Mouse (Mus musculus): ENCODE results near the gene Syne3. TPM values are rescaled to one million over a fixed set of nuclear protein-coding genes. Genes with fewer than 3 reads are reported as not detected.

Syne3 gene
- polyA plus RNA-seq, 1 experiment from 2014 or later, result 0.08 TPM

DNA sequence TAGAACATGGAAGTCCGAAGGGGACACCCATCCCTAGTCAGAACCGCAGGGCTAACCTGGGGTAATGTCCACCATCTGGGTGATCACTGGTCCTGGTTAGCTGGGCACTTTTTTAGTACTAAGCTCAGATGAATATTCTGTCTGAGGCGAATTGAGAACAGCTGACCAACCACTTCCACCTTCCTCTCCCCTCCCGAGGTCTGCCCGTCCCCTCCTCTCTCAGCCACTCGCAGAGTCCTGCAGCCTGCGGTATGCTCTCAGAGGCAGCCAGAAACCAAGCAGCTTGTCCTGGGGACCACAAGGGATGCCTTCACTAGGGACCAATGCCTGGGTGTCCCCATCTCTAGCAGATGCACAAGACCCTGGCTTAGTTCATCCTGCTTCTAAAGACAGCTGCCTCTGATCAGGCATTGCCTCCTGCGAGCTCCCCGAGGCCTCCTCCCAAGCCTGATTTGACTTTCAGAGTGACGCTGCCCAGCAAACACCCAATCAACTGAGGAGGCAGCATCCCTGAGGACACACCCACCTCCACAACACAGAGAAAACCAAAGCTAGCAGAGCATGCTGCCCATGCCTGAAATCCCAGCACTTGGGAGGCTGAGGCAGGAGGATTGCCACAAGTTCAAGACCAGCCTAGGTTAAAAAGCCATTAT is 11.8 kb downstream of the Syne3 start:
- H3K27me3 ChIP-seq (replicated peaks; ENCODE audit: control insufficient read depth, insufficient read depth, low read length), result no peaks in the 10 kb centered on the region
- H3K4me2 ChIP-seq (ENCODE audit: low read length), result no peak overlapping the region
- H3K9me3 ChIP-seq (replicated peaks; ENCODE audit: control insufficient read depth, low read length), result no peaks in the 10 kb centered on the region
- 91% methylated on average over 10 of the region's 10 CpGs for WGBS
- DNase-seq (ENCODE audit: low spot score) (no peak), ATAC-seq (no peak)
- H3K9ac ChIP-seq (ENCODE audit: low read length), result no peak overlapping the region
- no peaks in the 10 kb centered on the region for H3K36me3 ChIP-seq (ENCODE audit: control insufficient read depth, insufficient read depth, low read length)
- no peaks in the 10 kb centered on the region for H3K4me1 ChIP-seq (ENCODE audit: control insufficient read depth, insufficient read depth, low read length)
- H3K27ac ChIP-seq (ENCODE audit: low read depth, low read length), result no peak overlapping the region
- no peak overlapping the region for H3K4me3 ChIP-seq (ENCODE audit: low read depth, low read length)

DNA sequence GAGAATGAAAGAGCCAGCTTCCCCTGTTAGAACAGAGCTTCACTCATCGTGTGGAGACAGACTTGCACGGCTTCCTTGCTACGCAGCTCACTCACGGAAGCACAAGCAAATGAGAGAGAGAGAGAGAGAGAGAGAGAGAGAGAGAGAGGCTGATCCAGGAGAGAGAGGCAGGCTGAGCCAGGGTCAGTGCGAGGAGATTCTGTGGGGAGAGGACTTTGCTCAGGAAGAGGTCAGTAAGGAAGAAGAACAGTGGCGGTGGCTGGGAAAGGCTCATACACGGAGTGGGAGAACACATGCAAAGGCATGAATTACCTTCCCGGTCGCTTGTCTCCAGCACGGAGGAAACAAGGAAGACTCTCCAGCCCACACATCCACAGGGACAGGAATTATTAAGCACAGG is 12.4 kb downstream of the Syne3 start:
- WGBS, result 92% methylated on average over 10 of the region's 10 CpGs
- no peaks in the 10 kb centered on the region for H3K4me1 ChIP-seq (ENCODE audit: control insufficient read depth, insufficient read depth, low read length)
- H3K9me3 ChIP-seq (replicated peaks; ENCODE audit: control insufficient read depth, low read length), result no peaks in the 10 kb centered on the region

DNA sequence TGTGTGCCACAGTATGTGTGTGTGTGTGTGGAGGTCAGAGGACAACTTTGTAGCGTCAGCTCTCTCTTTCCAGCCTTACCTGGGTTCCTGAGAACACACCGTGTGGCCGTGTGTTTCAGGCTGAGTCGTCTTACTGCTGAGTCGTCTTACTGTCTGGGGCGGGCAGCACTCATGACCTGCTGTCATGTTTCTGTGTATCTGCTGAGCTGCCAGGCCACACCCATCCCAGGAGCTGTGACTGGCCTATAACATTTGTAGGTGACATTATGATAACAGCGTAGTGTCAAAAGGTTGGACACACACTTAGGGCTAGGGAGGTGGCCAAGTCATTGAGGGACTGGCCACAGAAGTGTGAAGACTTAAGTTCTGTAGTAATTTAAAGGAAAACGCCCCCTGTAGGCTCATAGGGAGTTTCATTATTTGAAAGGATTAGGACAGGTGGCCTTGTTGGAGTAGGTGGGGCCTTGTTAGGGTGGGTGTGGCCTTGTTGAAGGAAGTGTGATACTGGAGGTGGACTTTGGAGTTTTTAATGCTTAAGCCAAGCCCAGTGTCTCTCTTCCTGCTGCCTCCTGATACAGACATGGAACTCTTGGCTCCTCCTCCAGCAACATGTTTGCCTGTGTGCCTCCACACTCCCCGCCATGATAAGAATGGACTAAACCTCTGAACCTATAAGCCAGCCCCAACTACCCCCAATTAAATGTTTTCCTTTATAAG is 13.4 kb downstream of the Syne3 start:
- no peaks in the 10 kb centered on the region for H3K4me1 ChIP-seq (ENCODE audit: control insufficient read depth, insufficient read depth, low read length)
- no peak for DNase-seq (ENCODE audit: low spot score)
- no peaks in the 10 kb centered on the region for H3K9me3 ChIP-seq (replicated peaks; ENCODE audit: control insufficient read depth, low read length)
- H3K4me3 ChIP-seq (ENCODE audit: low read depth, low read length), result no peak overlapping the region
- no peaks in the 10 kb centered on the region for H3K36me3 ChIP-seq (ENCODE audit: control insufficient read depth, insufficient read depth, low read length)
- H3K27ac ChIP-seq (ENCODE audit: low read depth, low read length), result no peak overlapping the region
- no peak for ATAC-seq
- 85% methylated on average over 9 of the region's 9 CpGs for WGBS
- no peaks in the 10 kb centered on the region for H3K27me3 ChIP-seq (replicated peaks; ENCODE audit: control insufficient read depth, insufficient read depth, low read length)
- no peak overlapping the region for H3K4me2 ChIP-seq (ENCODE audit: low read length)
- H3K9ac ChIP-seq (ENCODE audit: low read length), result no peak overlapping the region

More for the DNA sequence above, 12.4 kb downstream of the Syne3 start:
- H3K4me2 ChIP-seq (ENCODE audit: low read length), result no peak overlapping the region
- H3K36me3 ChIP-seq (ENCODE audit: control insufficient read depth, insufficient read depth, low read length), result no peaks in the 10 kb centered on the region
- no peak for ATAC-seq
- H3K27ac ChIP-seq (ENCODE audit: low read depth, low read length), result no peak overlapping the region
- no peak overlapping the region for H3K9ac ChIP-seq (ENCODE audit: low read length)
- no peaks in the 10 kb centered on the region for H3K27me3 ChIP-seq (replicated peaks; ENCODE audit: control insufficient read depth, insufficient read depth, low read length)
- DNase-seq (ENCODE audit: low spot score), result no peak
- no peak overlapping the region for H3K4me3 ChIP-seq (ENCODE audit: low read depth, low read length)

DNA sequence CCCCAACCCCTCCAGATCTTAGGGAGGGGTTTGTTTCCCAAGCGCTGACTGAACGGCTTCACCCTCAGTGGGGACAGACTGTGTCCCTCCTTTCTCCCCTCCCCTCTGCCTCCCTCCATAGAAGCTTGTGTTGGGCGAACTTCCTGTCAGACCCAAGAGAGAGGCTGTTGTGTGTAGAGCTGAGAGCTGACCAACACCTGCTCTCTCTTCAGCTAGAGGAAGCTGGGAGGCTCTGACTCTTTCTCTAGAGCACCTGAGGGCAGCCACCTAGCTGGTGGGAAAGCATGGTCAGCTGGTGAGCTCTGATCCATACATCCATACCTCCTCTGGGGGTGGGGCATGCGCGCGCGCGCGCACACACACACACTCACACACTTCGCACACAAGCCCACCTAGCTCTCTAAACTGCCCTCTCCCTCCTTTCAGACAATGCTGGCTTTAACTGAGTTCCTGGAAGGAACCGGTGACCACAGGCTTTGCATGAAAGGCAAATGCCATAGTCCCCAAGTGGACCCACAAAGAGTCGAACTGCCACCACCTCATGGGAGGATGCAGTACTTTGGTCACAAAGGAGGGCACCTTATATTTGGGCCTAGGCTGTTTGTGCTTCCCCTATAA is 14.2 kb downstream of the Syne3 start:
- no peak overlapping the region for H3K4me2 ChIP-seq (ENCODE audit: low read length)
- H3K9me3 ChIP-seq (replicated peaks; ENCODE audit: control insufficient read depth, low read length), result no peaks in the 10 kb centered on the region
- no peak overlapping the region for H3K27ac ChIP-seq (ENCODE audit: low read depth, low read length)
- no peak for ATAC-seq
- no peak overlapping the region for H3K9ac ChIP-seq (ENCODE audit: low read length)
- 88% methylated on average over 12 of the region's 12 CpGs for WGBS
- H3K4me3 ChIP-seq (ENCODE audit: low read depth, low read length), result no peak overlapping the region
- no peaks in the 10 kb centered on the region for H3K36me3 ChIP-seq (ENCODE audit: control insufficient read depth, insufficient read depth, low read length)
- no peak for DNase-seq (ENCODE audit: low spot score)
- no peaks in the 10 kb centered on the region for H3K4me1 ChIP-seq (ENCODE audit: control insufficient read depth, insufficient read depth, low read length)
- H3K27me3 ChIP-seq (replicated peaks; ENCODE audit: control insufficient read depth, insufficient read depth, low read length), result no peaks in the 10 kb centered on the region

DNA sequence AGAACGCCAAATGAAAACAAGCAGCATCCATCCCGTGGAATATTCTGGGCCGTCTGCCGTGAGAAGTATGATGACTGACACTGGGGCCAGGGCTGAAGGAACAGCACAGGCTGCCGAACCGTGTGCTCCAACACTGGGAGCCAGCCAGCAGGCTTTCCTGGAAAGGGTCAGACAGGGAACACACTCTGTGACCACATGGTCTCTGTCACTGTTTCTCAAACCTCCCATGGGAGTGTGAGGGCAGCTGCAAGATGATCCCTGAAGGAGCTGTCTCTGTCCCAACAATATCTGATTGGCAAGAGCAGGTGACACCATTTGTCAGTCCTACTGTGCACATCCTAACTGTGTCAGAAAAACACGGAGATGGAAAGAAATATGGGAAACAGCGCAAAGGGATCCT is 16.8 kb downstream of the Syne3 start:
- Histone ChIP-seq H3K9ac (ENCODE audit: low read length) (no peak overlapping the region), H3K27ac (ENCODE audit: low read depth, low read length) (no peak overlapping the region), H3K27me3 (replicated peaks; ENCODE audit: control insufficient read depth, insufficient read depth, low read length) (no peaks in the 10 kb centered on the region), H3K36me3 (ENCODE audit: control insufficient read depth, insufficient read depth, low read length) (no peaks in the 10 kb centered on the region), H3K4me1 (ENCODE audit: control insufficient read depth, insufficient read depth, low read length) (no peaks in the 10 kb centered on the region), H3K4me2 (ENCODE audit: low read length) (no peak overlapping the region), H3K9me3 (replicated peaks; ENCODE audit: control insufficient read depth, low read length) (no peaks in the 10 kb centered on the region), H3K4me3 (ENCODE audit: low read depth, low read length) (no peak overlapping the region)
- ATAC-seq (no peak), DNase-seq (ENCODE audit: low spot score) (no peak)
- WGBS, result 86% methylated on average over 8 of the region's 8 CpGs

DNA sequence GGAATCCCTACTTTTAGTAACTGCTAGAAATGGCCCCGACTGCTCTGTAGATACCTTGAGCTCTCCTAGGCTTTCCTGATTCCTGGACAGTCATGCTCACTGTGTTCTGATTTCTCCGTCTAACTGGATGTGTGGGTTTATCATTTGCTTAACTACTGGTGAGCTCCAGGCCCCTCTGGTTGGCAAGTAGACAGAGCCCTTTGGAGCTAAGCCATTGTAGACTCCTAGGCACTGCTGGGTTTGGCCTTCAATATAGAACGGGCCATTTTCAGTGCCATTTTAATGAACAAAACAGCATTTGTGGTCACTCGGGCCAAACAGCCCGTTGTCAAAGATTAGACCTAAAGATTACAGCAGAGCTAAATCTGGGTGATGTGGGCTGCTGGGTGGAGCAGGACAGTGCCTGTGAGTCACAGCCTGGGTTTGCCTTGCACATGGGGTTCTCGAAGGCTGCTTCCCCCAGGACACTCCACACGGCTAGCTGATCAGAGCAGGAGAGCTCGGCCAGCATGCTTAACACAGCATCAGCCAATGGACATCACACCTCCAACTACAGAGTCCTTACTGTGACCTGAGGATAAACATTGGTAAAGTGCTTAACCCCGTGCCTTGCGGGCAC is 17.4 kb downstream of the Syne3 start:
- H3K9me3 ChIP-seq (replicated peaks; ENCODE audit: control insufficient read depth, low read length), result no peaks in the 10 kb centered on the region
- no peak overlapping the region for H3K27ac ChIP-seq (ENCODE audit: low read depth, low read length)
- H3K27me3 ChIP-seq (replicated peaks; ENCODE audit: control insufficient read depth, insufficient read depth, low read length), result no peaks in the 10 kb centered on the region
- H3K4me2 ChIP-seq (ENCODE audit: low read length), result no peak overlapping the region
- ATAC-seq (no peak), DNase-seq (ENCODE audit: low spot score) (no peak)
- no peaks in the 10 kb centered on the region for H3K4me1 ChIP-seq (ENCODE audit: control insufficient read depth, insufficient read depth, low read length)
- 88% methylated on average over 10 of the region's 10 CpGs for WGBS
- no peak overlapping the region for H3K9ac ChIP-seq (ENCODE audit: low read length)
- H3K4me3 ChIP-seq (ENCODE audit: low read depth, low read length), result no peak overlapping the region
- no peaks in the 10 kb centered on the region for H3K36me3 ChIP-seq (ENCODE audit: control insufficient read depth, insufficient read depth, low read length)

DNA sequence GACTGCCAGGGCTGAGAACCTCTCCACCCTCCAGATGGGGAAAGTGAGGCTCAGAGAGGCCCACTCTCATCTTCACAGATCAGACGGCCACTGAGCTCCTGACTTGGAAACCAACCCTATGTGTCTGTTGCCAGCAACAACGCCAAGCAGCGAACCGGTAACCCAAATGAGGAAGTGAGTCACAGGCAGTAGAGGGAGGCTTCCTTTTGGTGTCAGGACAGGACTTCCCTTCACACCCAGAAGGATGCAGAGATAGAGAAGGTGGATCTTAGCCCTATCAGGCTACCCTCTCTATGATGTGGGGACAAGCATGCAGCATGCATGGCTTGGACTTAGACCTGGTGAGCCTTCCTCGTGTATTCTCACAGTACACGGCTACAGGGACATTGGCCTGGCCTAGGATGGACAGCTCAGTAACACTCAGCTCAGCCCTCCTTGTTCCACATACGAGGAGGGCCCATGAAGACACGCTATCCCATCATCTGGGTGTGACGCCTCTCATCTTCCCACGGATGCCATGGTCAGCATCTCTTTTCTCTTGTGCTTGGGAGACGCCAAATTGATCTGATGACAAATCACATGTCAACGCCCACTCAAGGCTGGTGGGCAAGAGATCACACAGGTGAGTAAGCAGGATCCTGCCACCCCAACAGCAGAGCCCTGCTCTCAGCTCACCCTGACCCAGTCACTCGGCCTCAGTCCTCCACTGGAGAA is 18.7 kb downstream of the Syne3 start:
- H3K27ac ChIP-seq (ENCODE audit: low read depth, low read length), result no peak overlapping the region
- H3K27me3 ChIP-seq (replicated peaks; ENCODE audit: control insufficient read depth, insufficient read depth, low read length), result no peaks in the 10 kb centered on the region
- H3K4me2 ChIP-seq (ENCODE audit: low read length), result no peak overlapping the region
- DNase-seq (ENCODE audit: low spot score) (no peak), ATAC-seq (no peak)
- no peak overlapping the region for H3K4me3 ChIP-seq (ENCODE audit: low read depth, low read length)
- 90% methylated on average over 13 of the region's 13 CpGs for WGBS
- no peak overlapping the region for H3K9ac ChIP-seq (ENCODE audit: low read length)
- no peaks in the 10 kb centered on the region for H3K9me3 ChIP-seq (replicated peaks; ENCODE audit: control insufficient read depth, low read length)
- no peaks in the 10 kb centered on the region for H3K4me1 ChIP-seq (ENCODE audit: control insufficient read depth, insufficient read depth, low read length)
- no peaks in the 10 kb centered on the region for H3K36me3 ChIP-seq (ENCODE audit: control insufficient read depth, insufficient read depth, low read length)

DNA sequence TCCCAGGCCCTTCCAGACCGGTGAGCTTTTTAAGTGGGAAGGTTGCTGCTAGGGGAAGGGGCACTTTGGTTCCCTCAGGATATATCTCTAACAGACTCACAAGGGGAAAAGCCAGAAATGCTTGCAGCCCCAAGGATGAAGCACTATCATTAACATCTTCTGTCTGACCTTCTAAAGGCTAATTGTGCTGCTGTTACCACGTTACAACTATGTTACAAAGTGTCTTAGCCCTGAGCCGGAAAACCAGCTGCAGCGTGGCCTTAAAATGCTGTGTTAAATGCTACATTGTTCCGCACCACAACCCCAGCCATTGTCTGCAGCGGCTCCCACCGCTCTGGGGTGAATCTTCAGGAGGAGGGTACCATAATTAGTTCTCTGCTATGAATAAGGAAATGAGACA is 21.7 kb downstream of the Syne3 start:
- no peak for ATAC-seq
- Histone ChIP-seq H3K4me3 (ENCODE audit: low read depth, low read length) (no peak overlapping the region), H3K9ac (ENCODE audit: low read length) (no peak overlapping the region), H3K27me3 (replicated peaks; ENCODE audit: control insufficient read depth, insufficient read depth, low read length) (no peaks in the 10 kb centered on the region), H3K9me3 (replicated peaks; ENCODE audit: control insufficient read depth, low read length) (no peaks in the 10 kb centered on the region), H3K4me1 (ENCODE audit: control insufficient read depth, insufficient read depth, low read length) (no peaks in the 10 kb centered on the region), H3K4me2 (ENCODE audit: low read length) (no peak overlapping the region), H3K36me3 (ENCODE audit: control insufficient read depth, insufficient read depth, low read length) (no peaks in the 10 kb centered on the region), H3K27ac (ENCODE audit: low read depth, low read length) (no peak overlapping the region)
- no peak for DNase-seq (ENCODE audit: low spot score)
- WGBS, result 72% methylated on average over 7 of the region's 7 CpGs

Data from forebrain, embryonic 14.5 days (tissue).